Mouse (Mus musculus): ENCODE results near the gene Csnk1g2. TPM values are rescaled to one million over a fixed set of nuclear protein-coding genes. Genes with fewer than 3 reads are reported as not detected.

Csnk1g2 gene
- polyA plus RNA-seq, 1 experiment from 2014 or later: 250 TPM

DNA sequence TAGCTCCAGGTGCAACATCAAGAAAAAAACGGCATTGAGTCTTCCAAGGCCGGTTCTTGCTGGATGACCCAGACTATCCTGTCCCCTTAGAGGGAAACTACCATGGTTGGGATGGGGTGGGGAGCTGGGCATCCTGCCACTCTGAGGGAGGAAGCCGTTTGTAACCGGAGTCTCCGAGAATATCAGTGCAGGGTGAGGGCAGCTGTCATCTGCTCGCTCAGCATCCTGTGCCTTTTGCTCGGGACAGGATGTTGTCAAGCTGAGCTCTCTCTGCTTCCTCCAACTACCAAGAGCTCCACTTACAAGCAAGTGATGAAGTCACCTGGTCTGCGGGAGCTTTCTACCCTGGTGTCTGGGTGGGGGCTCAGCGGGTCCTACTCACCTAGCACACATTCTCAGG, 4.5 kb upstream of the Csnk1g2 start:
- Histone ChIP-seq H3K4me2 (replicated peaks) (no peak overlapping the region), H3K9ac (no peak overlapping the region), H3K27me3 (no peaks in the 10 kb centered on the region), H3K4me3 (no peak overlapping the region), H3K27ac (no peak overlapping the region), H3K36me3 (peaks cover 17% of the 10 kb centered on the region), H3K4me1 (peaks cover 6% of the 10 kb centered on the region; the same call in 1 of the 2 replicates), H3K9me3 (no peaks in the 10 kb centered on the region)
- no peak for ATAC-seq (ENCODE audit: insufficient number of reproducible peaks, insufficient read depth, low FRiP score, low TSS enrichment)
- whole genome bisulfite sequencing: 80% methylated on average over 9 of the region's 9 CpGs

DNA sequence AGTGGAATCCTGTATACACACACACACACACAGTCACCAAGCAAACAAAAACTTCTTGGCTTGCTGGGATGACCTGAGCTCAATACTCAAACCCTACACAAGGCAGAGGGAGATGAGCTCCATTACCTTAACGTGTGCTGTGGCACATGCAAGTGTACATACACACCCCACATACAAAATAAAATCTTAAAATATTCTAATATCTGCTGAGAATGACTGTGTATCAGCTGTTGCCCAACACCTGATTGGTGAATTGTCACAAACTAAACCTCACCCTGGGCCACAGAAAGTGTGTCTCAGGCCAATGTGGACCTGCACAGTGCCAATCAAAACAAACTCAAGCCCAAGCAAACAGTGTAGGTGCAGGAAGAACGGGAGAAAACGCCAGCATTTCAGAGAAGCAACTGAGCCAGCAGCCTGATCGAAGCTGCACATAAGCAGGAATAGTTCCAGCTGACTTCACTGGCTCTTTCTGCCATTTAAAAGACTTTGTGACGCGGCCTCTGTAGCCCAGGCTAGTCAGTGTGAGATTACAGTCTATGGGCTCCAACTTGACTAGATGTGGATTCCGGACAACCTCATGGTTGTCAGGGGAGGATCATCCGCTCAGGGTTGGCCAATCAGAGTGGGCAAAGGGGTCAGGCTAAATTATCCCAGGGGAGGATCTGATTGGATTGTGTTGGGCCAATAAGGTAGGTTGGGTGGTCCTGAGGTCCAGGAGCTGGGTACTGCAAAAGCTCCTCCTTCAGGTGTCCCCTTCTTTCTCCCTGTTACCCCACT, 3.0 kb upstream of the Csnk1g2 start:
- no peak overlapping the region for H3K27ac ChIP-seq
- H3K9ac ChIP-seq: no peak overlapping the region
- no peaks in the 10 kb centered on the region for H3K27me3 ChIP-seq
- no peak for ATAC-seq (ENCODE audit: insufficient number of reproducible peaks, insufficient read depth, low FRiP score, low TSS enrichment)
- WGBS: 33% methylated on average over 8 of the region's 8 CpGs
- H3K4me3 ChIP-seq: no peak overlapping the region
- peaks cover 13% of the 10 kb centered on the region for H3K36me3 ChIP-seq
- H3K4me2 ChIP-seq (replicated peaks): no peak overlapping the region
- H3K9me3 ChIP-seq: no peaks in the 10 kb centered on the region
- peaks cover 18% of the 10 kb centered on the region for H3K4me1 ChIP-seq

DNA sequence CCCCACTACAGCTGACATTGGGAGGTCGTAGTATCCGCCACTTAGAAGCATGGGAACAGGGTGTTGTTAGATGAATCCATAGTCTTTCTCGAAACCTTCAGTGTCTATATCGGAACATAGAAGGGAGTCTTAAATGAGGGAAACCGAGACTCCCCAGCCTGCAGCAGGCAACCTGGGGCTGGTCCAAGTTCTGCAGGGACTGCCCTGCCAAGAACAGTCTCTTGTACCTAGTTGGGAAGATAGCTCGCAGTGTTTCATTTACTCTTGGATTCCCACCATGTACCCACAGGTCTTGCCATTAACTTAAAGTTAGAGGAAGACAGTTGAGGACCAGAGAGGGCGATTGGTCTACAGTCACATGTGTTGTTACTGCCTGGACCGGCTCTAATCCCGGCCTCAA, 2.3 kb upstream of the Csnk1g2 start:
- peaks cover 24% of the 10 kb centered on the region for H3K4me1 ChIP-seq
- H3K9me3 ChIP-seq: no peaks in the 10 kb centered on the region
- H3K4me2 ChIP-seq (replicated peaks): no peak overlapping the region
- ATAC-seq (ENCODE audit: insufficient number of reproducible peaks, insufficient read depth, low FRiP score, low TSS enrichment): no peak
- H3K9ac ChIP-seq: no peak overlapping the region
- H3K27ac ChIP-seq: no peak overlapping the region
- H3K4me3 ChIP-seq: no peak overlapping the region
- WGBS: 84% methylated on average over 9 of the region's 9 CpGs
- H3K36me3 ChIP-seq: peaks cover 6% of the 10 kb centered on the region
- H3K27me3 ChIP-seq: no peaks in the 10 kb centered on the region

GRCm38 (mm10) chr10:80620796-80621689, 1.6 kb upstream of the Csnk1g2 start:
- peak overlapping the region; percentile 56 for H3K4me2 ChIP-seq (replicated peaks)
- peaks cover 24% of the 10 kb centered on the region for H3K4me1 ChIP-seq
- H3K36me3 ChIP-seq: no peaks in the 10 kb centered on the region
- H3K9me3 ChIP-seq: no peaks in the 10 kb centered on the region
- H3K27ac ChIP-seq: peak overlapping the region; percentile 88
- peak overlapping the region; percentile 82 for H3K4me3 ChIP-seq
- H3K27me3 ChIP-seq: no peaks in the 10 kb centered on the region
- ATAC-seq (ENCODE audit: insufficient number of reproducible peaks, insufficient read depth, low FRiP score, low TSS enrichment): no peak
- H3K9ac ChIP-seq: peak overlapping the region; percentile 49
- WGBS: 62% methylated on average over 16 of the region's 16 CpGs

- 5% methylated on average over 9 of the region's 9 CpGs for WGBS
Observed at GRCm38 (mm10) chr10:80621690-80621939, 1.0 kb upstream of the Csnk1g2 start.

GRCm38 (mm10) chr10:80621940-80622660, 538 bp upstream of the Csnk1g2 start:
- Histone ChIP-seq H3K9me3 (no peaks in the 10 kb centered on the region), H3K4me1 (peaks cover 24% of the 10 kb centered on the region), H3K27me3 (no peaks in the 10 kb centered on the region), H3K4me2 (replicated peaks) (peak overlapping the region; percentile 93), H3K27ac (peak overlapping the region; percentile 88), H3K9ac (peak overlapping the region; percentile 91), H3K4me3 (peak overlapping the region; percentile 82), H3K36me3 (no peaks in the 10 kb centered on the region)
- under 1% methylated on average over 64 of the region's 64 CpGs for WGBS
- ATAC-seq (ENCODE audit: insufficient number of reproducible peaks, insufficient read depth, low FRiP score, low TSS enrichment): peak; percentile 93

More at GRCm38 (mm10) chr10:80621690-80621939, 1.0 kb upstream of the Csnk1g2 start:
- no peaks in the 10 kb centered on the region for H3K9me3 ChIP-seq
- H3K36me3 ChIP-seq: no peaks in the 10 kb centered on the region
- H3K4me1 ChIP-seq: peaks cover 24% of the 10 kb centered on the region
- no peak for ATAC-seq (ENCODE audit: insufficient number of reproducible peaks, insufficient read depth, low FRiP score, low TSS enrichment)
- H3K27ac ChIP-seq: peak overlapping the region; percentile 88
- peak overlapping the region; percentile 49 for H3K9ac ChIP-seq
- peak overlapping the region; percentile 56 for H3K4me2 ChIP-seq (replicated peaks)
- no peaks in the 10 kb centered on the region for H3K27me3 ChIP-seq
- H3K4me3 ChIP-seq: peak overlapping the region; percentile 82

- Histone ChIP-seq H3K9me3 (no peaks in the 10 kb centered on the region), H3K27ac (peak overlapping the region; percentile 87), H3K36me3 (no peaks in the 10 kb centered on the region), H3K27me3 (no peaks in the 10 kb centered on the region), H3K4me3 (peak overlapping the region; percentile 82), H3K4me2 (replicated peaks) (peak overlapping the region; percentile 93), H3K4me1 (peaks cover 28% of the 10 kb centered on the region), H3K9ac (peak overlapping the region; percentile 91)
- no peak for ATAC-seq (ENCODE audit: insufficient number of reproducible peaks, insufficient read depth, low FRiP score, low TSS enrichment)
- WGBS: 11% methylated on average over 15 of the region's 15 CpGs
Observed at GRCm38 (mm10) chr10:80623457-80624191, 986 bp downstream of the Csnk1g2 start.

DNA sequence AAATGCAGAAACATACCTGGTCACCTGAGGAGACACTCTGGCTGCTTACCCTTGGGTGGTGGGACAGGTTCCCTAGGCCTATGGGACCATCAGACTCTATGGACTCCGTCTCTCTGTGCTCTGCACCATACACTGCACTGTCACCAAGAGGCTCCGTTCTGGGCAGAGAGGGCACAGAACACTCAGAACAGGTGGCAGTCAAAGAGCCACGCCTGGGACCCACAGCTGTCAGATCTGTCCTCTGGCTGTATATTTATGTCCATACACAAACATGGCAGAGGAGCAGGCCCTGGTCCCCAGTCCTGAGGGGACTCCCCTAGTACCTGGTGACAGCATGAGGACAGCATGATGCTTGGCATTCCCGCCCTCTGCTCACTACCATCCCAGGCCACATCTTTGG, 3.1 kb downstream of the Csnk1g2 start:
- 91% methylated on average over 4 of the region's 4 CpGs for WGBS
- Histone ChIP-seq H3K9ac (no peak overlapping the region), H3K4me2 (replicated peaks) (no peak overlapping the region), H3K27me3 (no peaks in the 10 kb centered on the region), H3K9me3 (no peaks in the 10 kb centered on the region), H3K36me3 (peaks cover 11% of the 10 kb centered on the region; the same call in 1 of the 2 replicates), H3K4me1 (peaks cover 28% of the 10 kb centered on the region), H3K4me3 (no peak overlapping the region), H3K27ac (no peak overlapping the region)
- no peak for ATAC-seq (ENCODE audit: insufficient number of reproducible peaks, insufficient read depth, low FRiP score, low TSS enrichment)

DNA sequence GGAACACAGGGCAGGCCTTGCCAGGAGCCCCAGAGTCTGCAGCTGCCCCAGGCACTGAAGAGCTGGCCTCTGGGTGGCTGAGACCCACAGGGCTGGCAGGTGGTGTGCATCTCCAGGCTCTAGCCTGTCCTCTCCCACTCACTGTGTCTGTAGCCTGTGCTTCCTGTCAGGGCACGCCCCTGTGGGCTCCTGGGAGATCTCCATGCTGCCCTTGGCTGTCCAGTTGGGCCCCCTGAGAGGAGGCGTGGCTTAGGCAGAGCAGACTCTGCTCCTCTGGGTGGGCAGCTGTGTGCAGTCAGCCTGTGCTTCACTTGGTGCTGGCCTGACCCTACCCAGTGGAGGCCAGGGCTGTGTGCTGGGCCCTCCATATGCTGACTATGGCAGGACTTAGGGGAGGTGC, 5.0 kb downstream of the Csnk1g2 start:
- H3K27me3 ChIP-seq: no peaks in the 10 kb centered on the region
- WGBS: 43% methylated on average over 2 of the region's 2 CpGs
- H3K9me3 ChIP-seq: no peaks in the 10 kb centered on the region
- H3K27ac ChIP-seq: no peak overlapping the region
- peaks cover 22% of the 10 kb centered on the region for H3K4me1 ChIP-seq
- no peak overlapping the region for H3K4me3 ChIP-seq
- ATAC-seq (ENCODE audit: insufficient number of reproducible peaks, insufficient read depth, low FRiP score, low TSS enrichment): no peak
- peaks cover 11% of the 10 kb centered on the region; the same call in 1 of the 2 replicates for H3K36me3 ChIP-seq
- H3K4me2 ChIP-seq (replicated peaks): no peak overlapping the region
- H3K9ac ChIP-seq: no peak overlapping the region

DNA sequence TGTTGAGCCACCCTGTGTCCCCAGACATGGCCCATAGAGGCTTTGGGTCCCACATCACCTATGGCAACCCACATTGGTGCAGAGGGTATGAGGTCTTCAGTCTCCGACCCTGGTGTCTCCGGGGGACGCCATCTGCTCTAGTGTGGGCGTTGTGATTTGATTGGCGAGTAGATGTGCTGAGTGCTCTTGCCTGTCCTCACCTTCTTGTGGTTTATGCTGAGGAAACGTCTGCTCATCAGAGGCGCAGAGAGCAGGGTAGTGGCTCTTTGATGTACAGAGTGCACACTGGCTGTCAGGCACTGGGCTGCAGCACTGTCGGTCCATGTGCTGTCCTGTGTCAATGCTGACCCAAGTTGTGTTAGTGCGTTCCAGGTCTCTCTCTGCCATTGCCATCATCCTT, 6.3 kb downstream of the Csnk1g2 start:
- ATAC-seq (ENCODE audit: insufficient number of reproducible peaks, insufficient read depth, low FRiP score, low TSS enrichment): no peak

GRCm38 (mm10) chr10:80635345-80635744, 12.7 kb downstream of the Csnk1g2 start:
- Histone ChIP-seq H3K9me3 (no peaks in the 10 kb centered on the region), H3K4me1 (no peaks in the 10 kb centered on the region), H3K36me3 (peaks cover 67% of the 10 kb centered on the region), H3K4me2 (replicated peaks) (no peak overlapping the region), H3K4me3 (no peak overlapping the region), H3K9ac (no peak overlapping the region), H3K27me3 (no peaks in the 10 kb centered on the region), H3K27ac (no peak overlapping the region)
- WGBS: 76% methylated on average over 6 of the region's 6 CpGs
- ATAC-seq (ENCODE audit: insufficient number of reproducible peaks, insufficient read depth, low FRiP score, low TSS enrichment): no peak

More for the DNA sequence above, 6.3 kb downstream of the Csnk1g2 start:
- no peak overlapping the region for H3K27ac ChIP-seq
- H3K4me1 ChIP-seq: peaks cover 18% of the 10 kb centered on the region
- H3K27me3 ChIP-seq: no peaks in the 10 kb centered on the region
- H3K9me3 ChIP-seq: no peaks in the 10 kb centered on the region
- H3K9ac ChIP-seq: no peak overlapping the region
- peaks cover 14% of the 10 kb centered on the region for H3K36me3 ChIP-seq
- no peak overlapping the region for H3K4me2 ChIP-seq (replicated peaks)
- 86% methylated on average over 9 of the region's 9 CpGs for WGBS
- H3K4me3 ChIP-seq: no peak overlapping the region

Measured in embryonic facial prominence, embryonic 12.5 days (tissue).